Mouse (Mus musculus) embryonic facial prominence, embryonic 10.5 days (tissue): ENCODE results near the gene Rxra. TPM values are rescaled to one million over a fixed set of nuclear protein-coding genes. Genes with fewer than 3 reads are reported as not detected.

Experiments
- DNase-seq: peaks from one replicate; pipeline ENCODE4 v3.0.0-alpha.2; 2017; ENCODE audit warnings: low spot score
- H3K27ac ChIP-seq: fragments of 300-500 bp; sonication (generic); replicated peaks from 2 replicates; pipeline ENCODE4 v1.5.1; 2016; ENCODE audit warnings: mild to moderate bottlenecking
- H3K27me3 ChIP-seq: fragments of 300-500 bp; sonication (generic); replicated peaks from 2 replicates; pipeline ENCODE4 v1.6.1; 2016; ENCODE audit warnings: low read depth, mild to moderate bottlenecking; ENCODE audit not compliant: poor library complexity, severe bottlenecking
- H3K36me3 ChIP-seq: fragments of 300-500 bp; sonication (generic); replicated peaks from 2 replicates; pipeline ENCODE4 v1.6.1; 2016; ENCODE audit warnings: mild to moderate bottlenecking, moderate library complexity
- H3K4me1 ChIP-seq: fragments of 300-500 bp; sonication (generic); 2 replicates; pipeline ENCODE4 v1.6.1; 2016
- H3K4me3 ChIP-seq: fragments of 300-500 bp; sonication (generic); 2 replicates; pipeline ENCODE4 v1.5.1; 2016; ENCODE audit warnings: mild to moderate bottlenecking, moderate library complexity
- H3K9me3 ChIP-seq: fragments of 300-500 bp; sonication (generic); 2 replicates; pipeline ENCODE4 v1.6.1; 2016; ENCODE audit warnings: mild to moderate bottlenecking
- WGBS: fragments of 180-500 bp; shearing (Covaris S2); methylation state at CpG from one replicate; pipeline ENCODE4 v1.1.7; 2016; 5-methylcytosine and 5-hydroxymethylcytosine counted together
- polyA plus RNA-seq: library from polyadenylated mRNA; unstranded; fragments of >200 nt; fragmentation: Nextera tagmentation; extraction: Ambion mirVana; gene quantifications from 2 replicates; pipeline ENCODE4 v1.2.1, GENCODE M21; 2016

The Rxra gene
- polyA plus RNA-seq, 1 experiment from 2014 or later = 9.3 TPM

- Histone ChIP-seq H3K9me3 (no peaks in the 10 kb centered on the region), H3K4me3 (no peak overlapping the region), H3K4me1 (peaks cover 64% of the 10 kb centered on the region), H3K27ac (peak overlapping the region; percentile 37), H3K27me3 (no peaks in the 10 kb centered on the region), H3K36me3 (peaks cover 20% of the 10 kb centered on the region)
- peak; percentile 48 for DNase-seq
- 17% methylated on average over 1 of the region's 1 CpGs for WGBS
These were observed 58.1 kb downstream of the Rxra start for GRCm38 (mm10) chr2:27734328-27734727.

- peaks cover 20% of the 10 kb centered on the region for H3K36me3 ChIP-seq
- no peaks in the 10 kb centered on the region for H3K9me3 ChIP-seq
- peaks cover 67% of the 10 kb centered on the region for H3K4me1 ChIP-seq
- no peak overlapping the region for H3K4me3 ChIP-seq
- DNase-seq = no peak
- no peaks in the 10 kb centered on the region for H3K27me3 ChIP-seq
- 77% methylated on average over 2 of the region's 2 CpGs for WGBS
- peak overlapping the region; percentile 37 for H3K27ac ChIP-seq
These were observed 58.6 kb downstream of the Rxra start for GRCm38 (mm10) chr2:27734800-27735199.

GRCm38 (mm10) chr2:27736802-27737201 is 60.6 kb downstream of the Rxra start:
- Histone ChIP-seq H3K4me3 (no peak overlapping the region), H3K9me3 (no peaks in the 10 kb centered on the region), H3K4me1 (peaks cover 71% of the 10 kb centered on the region), H3K27ac (no peak overlapping the region), H3K27me3 (no peaks in the 10 kb centered on the region), H3K36me3 (peaks cover 29% of the 10 kb centered on the region)
- 82% methylated on average over 5 of the region's 5 CpGs for WGBS
- DNase-seq = no peak

GRCm38 (mm10) chr2:27738396-27738795 is 62.2 kb downstream of the Rxra start:
- WGBS = 87% methylated on average over 3 of the region's 3 CpGs
- no peaks in the 10 kb centered on the region for H3K27me3 ChIP-seq
- peaks cover 55% of the 10 kb centered on the region for H3K4me1 ChIP-seq
- no peaks in the 10 kb centered on the region for H3K9me3 ChIP-seq
- H3K27ac ChIP-seq = no peak overlapping the region
- peaks cover 45% of the 10 kb centered on the region for H3K36me3 ChIP-seq
- no peak overlapping the region for H3K4me3 ChIP-seq
- DNase-seq = no peak

GRCm38 (mm10) chr2:27740091-27740608 is 63.9 kb downstream of the Rxra start:
- 4% methylated on average over 16 of the region's 16 CpGs for WGBS
- H3K36me3 ChIP-seq = peaks cover 63% of the 10 kb centered on the region
- H3K4me1 ChIP-seq = peaks cover 51% of the 10 kb centered on the region
- DNase-seq = peak; percentile 85
- no peaks in the 10 kb centered on the region for H3K27me3 ChIP-seq
- peak overlapping the region; percentile 72 for H3K27ac ChIP-seq
- peak overlapping the region; percentile 35 for H3K4me3 ChIP-seq
- H3K9me3 ChIP-seq = no peaks in the 10 kb centered on the region

GRCm38 (mm10) chr2:27743177-27743576 is 66.9 kb downstream of the Rxra start:
- WGBS = 88% methylated on average over 1 of the region's 1 CpGs
- H3K4me1 ChIP-seq = peaks cover 66% of the 10 kb centered on the region
- no peaks in the 10 kb centered on the region for H3K9me3 ChIP-seq
- H3K4me3 ChIP-seq = no peak overlapping the region
- no peak overlapping the region for H3K27ac ChIP-seq
- H3K27me3 ChIP-seq = no peaks in the 10 kb centered on the region
- H3K36me3 ChIP-seq = peaks cover 76% of the 10 kb centered on the region
- no peak for DNase-seq

GRCm38 (mm10) chr2:27743863-27744611 is 67.8 kb downstream of the Rxra start:
- H3K36me3 ChIP-seq = peaks cover 76% of the 10 kb centered on the region
- no peak for DNase-seq
- peaks cover 59% of the 10 kb centered on the region for H3K4me1 ChIP-seq
- no peak overlapping the region for H3K4me3 ChIP-seq
- no peaks in the 10 kb centered on the region for H3K9me3 ChIP-seq
- WGBS = 92% methylated on average over 7 of the region's 7 CpGs
- no peaks in the 10 kb centered on the region for H3K27me3 ChIP-seq
- H3K27ac ChIP-seq = peak overlapping the region; percentile 21

- H3K4me1 ChIP-seq = peaks cover 54% of the 10 kb centered on the region
- DNase-seq = peak; percentile 60
These were observed 68.5 kb downstream of the Rxra start for GRCm38 (mm10) chr2:27744612-27745351.

GRCm38 (mm10) chr2:27745673-27746620 is 69.7 kb downstream of the Rxra start:
- Histone ChIP-seq H3K27me3 (no peaks in the 10 kb centered on the region), H3K4me1 (peaks cover 54% of the 10 kb centered on the region), H3K36me3 (peaks cover 94% of the 10 kb centered on the region), H3K9me3 (no peaks in the 10 kb centered on the region), H3K27ac (peak overlapping the region; percentile 57), H3K4me3 (no peak overlapping the region)
- no peak for DNase-seq
- 30% methylated on average over 18 of the region's 18 CpGs for WGBS

More at GRCm38 (mm10) chr2:27744612-27745351, 68.5 kb downstream of the Rxra start:
- H3K9me3 ChIP-seq = no peaks in the 10 kb centered on the region
- 74% methylated on average over 13 of the region's 13 CpGs for WGBS
- peaks cover 83% of the 10 kb centered on the region for H3K36me3 ChIP-seq
- 0 out of 2 replicates have a peak overlapping the region, but pooled peaks have one; percentile 16 for H3K4me3 ChIP-seq
- no peaks in the 10 kb centered on the region for H3K27me3 ChIP-seq
- H3K27ac ChIP-seq = peak overlapping the region; percentile 21

GRCm38 (mm10) chr2:27746854-27747253 is 70.6 kb downstream of the Rxra start:
- H3K36me3 ChIP-seq = peaks cover 94% of the 10 kb centered on the region
- no peaks in the 10 kb centered on the region for H3K9me3 ChIP-seq
- H3K27ac ChIP-seq = no peak overlapping the region
- no peak overlapping the region for H3K4me3 ChIP-seq
- no peaks in the 10 kb centered on the region for H3K27me3 ChIP-seq
- peaks cover 55% of the 10 kb centered on the region for H3K4me1 ChIP-seq
- WGBS = 53% methylated on average over 2 of the region's 2 CpGs
- DNase-seq = no peak

- Histone ChIP-seq H3K4me1 (peaks cover 50% of the 10 kb centered on the region), H3K9me3 (no peaks in the 10 kb centered on the region), H3K4me3 (no peak overlapping the region), H3K27me3 (no peaks in the 10 kb centered on the region), H3K36me3 (peaks cover 94% of the 10 kb centered on the region), H3K27ac (no peak overlapping the region)
- WGBS = 91% methylated on average over 11 of the region's 11 CpGs
- DNase-seq = no peak
These were observed 72.7 kb downstream of the Rxra start for GRCm38 (mm10) chr2:27748984-27749383.
